Mouse (Mus musculus) olfactory bulb, adult 2 months (tissue): ENCODE measurements around the gene Nudt1. TPM values are rescaled to one million over a fixed set of nuclear protein-coding genes. Genes with fewer than 3 reads are reported as not detected.

Experiments used
- H3K27ac ChIP-seq: fragments of 200-500 bp; 2 replicates; pipeline ENCODE4 v1.5.1; 2012; ENCODE audit warnings: low read depth, low read length; ENCODE audit not compliant: insufficient read depth
- H3K4me1 ChIP-seq: fragments of 200-500 bp; 2 replicates; pipeline ENCODE4 v1.6.1; 2012; ENCODE audit warnings: low read length; ENCODE audit not compliant: control insufficient read depth, insufficient read depth
- H3K4me3 ChIP-seq: fragments of 200-500 bp; 2 replicates; pipeline ENCODE4 v1.5.1; 2012; ENCODE audit warnings: mild to moderate bottlenecking, low read depth, low read length, moderate library complexity; ENCODE audit not compliant: insufficient read depth
- CTCF ChIP-seq: fragments of 200-500 bp; IDR thresholded peaks from 2 replicates; pipeline ENCODE4 v1.5.1; 2012; ENCODE audit warnings: low read depth, mild to moderate bottlenecking, low read length, moderate library complexity; ENCODE audit not compliant: insufficient read depth
- POLR2A ChIP-seq: fragments of 200-500 bp; IDR thresholded peaks from 2 replicates; pipeline ENCODE4 v1.6.1; 2012; ENCODE audit warnings: mild to moderate bottlenecking, low read depth, low read length, moderate library complexity; ENCODE audit not compliant: insufficient read depth
- WGBS: fragments of 180-500 bp; shearing (Covaris S2); methylation state at CpG from one replicate; pipeline ENCODE4 v1.1.7; 2018; 5-methylcytosine and 5-hydroxymethylcytosine counted together
- polyA plus RNA-seq: library from polyadenylated mRNA; stranded (reverse); fragments of >200 nt; gene quantifications from 2 replicates; pipeline ENCODE4 v1.2.4, GENCODE M21; 2012; ENCODE audit warnings: low replicate concordance; ENCODE audit not compliant: missing spikeins, insufficient read depth, insufficient read length

Gene Nudt1
- polyA plus RNA-seq, 1 experiment, result not detected

- Histone ChIP-seq H3K4me3 (no peak overlapping the region), H3K4me1 (peaks cover 11% of the 10 kb centered on the region), H3K27ac (no peak overlapping the region)
- no peak for TF ChIP-seq CTCF
- no peak for TF ChIP-seq POLR2A
- 32% methylated on average over 2 of the region's 2 CpGs for WGBS
Measured at GRCm38 (mm10) chr5:140333631-140334030, 12.2 kb downstream of the Nudt1 start.

- TF ChIP-seq POLR2A (no peak), CTCF (0 out of 2 replicates have a peak, but pooled peaks have one; percentile 20)
- WGBS, result 71% methylated on average over 1 of the region's 1 CpGs
- H3K4me1 ChIP-seq, result peaks cover 4% of the 10 kb centered on the region; the same call in 1 of the 2 replicates
- no peak overlapping the region for H3K4me3 ChIP-seq
- no peak overlapping the region for H3K27ac ChIP-seq
Measured at GRCm38 (mm10) chr5:140336680-140337079, 15.2 kb downstream of the Nudt1 start.

DNA sequence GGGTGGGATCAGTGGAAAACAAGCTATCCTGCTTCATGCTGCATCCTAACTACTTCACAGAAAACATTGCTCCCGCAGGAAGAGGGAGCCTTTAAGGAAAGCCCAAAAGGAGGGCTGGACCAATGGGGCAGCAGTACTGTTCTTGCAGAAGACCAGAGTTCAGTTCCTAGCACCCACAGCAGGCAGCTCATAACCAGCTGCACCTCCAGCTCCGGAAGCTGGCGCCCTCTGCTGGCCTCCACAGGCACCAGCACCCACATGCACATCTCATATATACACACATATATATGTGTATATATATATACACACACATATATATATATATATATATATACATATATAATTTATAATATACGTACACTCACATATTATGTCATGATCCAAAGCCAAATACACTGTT is 17.3 kb downstream of the Nudt1 start:
- TF ChIP-seq CTCF (no peak), POLR2A (no peak)
- no peak overlapping the region for H3K4me3 ChIP-seq
- no peak overlapping the region for H3K27ac ChIP-seq
- WGBS, result 95% methylated on average over 4 of the region's 4 CpGs
- H3K4me1 ChIP-seq, result no peaks in the 10 kb centered on the region

DNA sequence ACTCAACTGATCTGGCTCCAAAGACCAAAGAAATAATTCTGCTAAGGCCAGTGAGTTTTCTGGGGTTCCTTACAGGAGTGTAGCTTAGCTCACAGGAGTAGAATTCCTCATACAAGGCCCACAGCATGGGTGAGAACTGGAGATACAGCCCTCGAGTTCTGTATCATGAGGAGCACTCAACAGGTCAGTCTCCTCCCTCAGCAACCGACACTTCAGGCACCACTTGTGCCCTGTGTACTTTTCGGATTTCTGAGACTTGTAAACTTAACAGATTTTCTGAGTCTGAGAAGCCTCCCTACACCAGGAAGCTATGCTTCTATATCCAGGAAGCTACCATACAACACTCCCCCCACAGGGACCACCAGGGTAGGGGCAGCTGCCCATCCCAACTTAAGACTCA is 18.4 kb downstream of the Nudt1 start:
- no peaks in the 10 kb centered on the region for H3K4me1 ChIP-seq
- H3K27ac ChIP-seq, result no peak overlapping the region
- TF ChIP-seq CTCF (no peak), POLR2A (no peak)
- WGBS, result 92% methylated on average over 3 of the region's 3 CpGs
- H3K4me3 ChIP-seq, result no peak overlapping the region

GRCm38 (mm10) chr5:140342880-140343279 is 21.4 kb downstream of the Nudt1 start:
- H3K27ac ChIP-seq, result no peak overlapping the region
- H3K4me3 ChIP-seq, result no peak overlapping the region
- 83% methylated on average over 4 of the region's 4 CpGs for WGBS
- no peak for TF ChIP-seq POLR2A
- TF ChIP-seq CTCF, result no peak
- no peaks in the 10 kb centered on the region for H3K4me1 ChIP-seq

- H3K27ac ChIP-seq, result no peak overlapping the region
- TF ChIP-seq POLR2A (no peak), CTCF (no peak)
- no peaks in the 10 kb centered on the region for H3K4me1 ChIP-seq
- H3K4me3 ChIP-seq, result no peak overlapping the region
- WGBS, result 82% methylated on average over 4 of the region's 4 CpGs
Measured at GRCm38 (mm10) chr5:140345244-140345643, 23.8 kb downstream of the Nudt1 start.

DNA sequence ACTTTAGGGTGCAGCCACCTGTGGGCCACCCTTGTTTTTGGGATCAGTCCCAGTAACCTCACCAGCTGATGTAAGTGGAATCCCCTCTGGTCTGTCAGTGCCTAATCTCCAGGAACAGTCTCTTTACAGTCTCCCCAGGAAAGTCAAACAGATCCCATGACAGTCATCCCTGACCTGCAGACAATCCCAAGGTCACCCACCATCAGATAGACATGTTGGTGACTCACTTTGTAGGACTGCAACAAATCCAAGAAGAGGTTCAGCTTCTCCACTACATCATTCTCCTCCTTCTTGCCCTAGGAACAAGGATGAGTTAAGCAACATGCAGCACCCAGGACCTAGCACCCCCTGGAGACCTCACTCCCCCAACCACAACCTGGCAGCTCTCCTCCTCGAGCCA is 24.6 kb downstream of the Nudt1 start:
- no peaks in the 10 kb centered on the region for H3K4me1 ChIP-seq
- H3K4me3 ChIP-seq, result no peak overlapping the region
- H3K27ac ChIP-seq, result no peak overlapping the region
- 97% methylated on average over 1 of the region's 1 CpGs for WGBS
- TF ChIP-seq CTCF, result no peak
- no peak for TF ChIP-seq POLR2A

GRCm38 (mm10) chr5:140349882-140350281 is 28.4 kb downstream of the Nudt1 start:
- no peak overlapping the region for H3K4me3 ChIP-seq
- H3K27ac ChIP-seq, result no peak overlapping the region
- no peak for TF ChIP-seq POLR2A
- TF ChIP-seq CTCF, result no peak
- no peaks in the 10 kb centered on the region for H3K4me1 ChIP-seq
- WGBS, result 98% methylated on average over 9 of the region's 9 CpGs

- TF ChIP-seq POLR2A (no peak), CTCF (no peak)
- Histone ChIP-seq H3K27ac (no peak overlapping the region), H3K4me3 (no peak overlapping the region), H3K4me1 (no peaks in the 10 kb centered on the region)
- WGBS, result 94% methylated on average over 8 of the region's 8 CpGs
Measured at GRCm38 (mm10) chr5:140350731-140351497, 29.5 kb downstream of the Nudt1 start.
